Mouse (Mus musculus) kidney, embryonic 16.5 days (tissue): Measurements from ENCODE around the gene Ctnnd2. TPM values are rescaled to one million over a fixed set of nuclear protein-coding genes. Genes with fewer than 3 reads are reported as not detected.

Source experiments
- ATAC-seq: fragments of 200-750 bp; cut with Nextera tagmentation; 2 replicates; pipeline ENCODE4 v1.8.0; 2017; ENCODE audit warnings: moderate TSS enrichment; ENCODE audit not compliant: low FRiP score, low TSS enrichment
- H3K27ac ChIP-seq: fragments of 300-500 bp; sonication (generic); 2 replicates; pipeline ENCODE4 v1.5.1; 2014; ENCODE audit warnings: low read length
- H3K27me3 ChIP-seq: fragments of 300-500 bp; sonication (generic); 2 replicates; pipeline ENCODE4 v1.6.1; 2014; ENCODE audit warnings: low read length, control low read depth, mixed read lengths; ENCODE audit not compliant: insufficient read depth
- H3K36me3 ChIP-seq: fragments of 300-500 bp; sonication (generic); 2 replicates; pipeline ENCODE4 v1.6.1; 2014; ENCODE audit warnings: low read length, control low read depth, mixed read lengths; ENCODE audit not compliant: insufficient read depth
- H3K4me1 ChIP-seq: fragments of 300-500 bp; sonication (generic); 2 replicates; pipeline ENCODE4 v1.6.1; 2014; ENCODE audit warnings: low read length, control low read depth, mixed read lengths; ENCODE audit not compliant: insufficient read depth
- H3K4me2 ChIP-seq: fragments of 300-500 bp; sonication (generic); replicated peaks from 2 replicates; pipeline ENCODE4 v1.6.1; 2014; ENCODE audit warnings: low read depth, low read length
- H3K4me3 ChIP-seq: fragments of 300-500 bp; sonication (generic); 2 replicates; pipeline ENCODE4 v1.5.1; 2014; ENCODE audit warnings: mild to moderate bottlenecking, low read length
- H3K9ac ChIP-seq: fragments of 300-500 bp; sonication (generic); replicated peaks from 2 replicates; pipeline ENCODE4 v1.6.1; 2014; ENCODE audit warnings: low read length
- H3K9me3 ChIP-seq: fragments of 300-500 bp; sonication (generic); 2 replicates; pipeline ENCODE4 v1.6.1; 2016; ENCODE audit warnings: low read length, control low read depth
- WGBS: fragments of 180-500 bp; shearing (Covaris S2); extraction: QIAGEN DNeasy Blood & Tissue Kit; methylation state at CpG from one replicate; pipeline ENCODE4 v1.1.7; 2014; 5-methylcytosine and 5-hydroxymethylcytosine counted together
- polyA plus RNA-seq: library from polyadenylated mRNA; unstranded; fragments of >200 nt; fragmentation: Nextera tagmentation; extraction: Ambion mirVana; gene quantifications from 2 replicates; pipeline ENCODE4 v1.2.1, GENCODE M21; 2015

Ctnnd2 gene
- polyA plus RNA-seq, 1 experiment from 2014 or later = 3.6 TPM

DNA sequence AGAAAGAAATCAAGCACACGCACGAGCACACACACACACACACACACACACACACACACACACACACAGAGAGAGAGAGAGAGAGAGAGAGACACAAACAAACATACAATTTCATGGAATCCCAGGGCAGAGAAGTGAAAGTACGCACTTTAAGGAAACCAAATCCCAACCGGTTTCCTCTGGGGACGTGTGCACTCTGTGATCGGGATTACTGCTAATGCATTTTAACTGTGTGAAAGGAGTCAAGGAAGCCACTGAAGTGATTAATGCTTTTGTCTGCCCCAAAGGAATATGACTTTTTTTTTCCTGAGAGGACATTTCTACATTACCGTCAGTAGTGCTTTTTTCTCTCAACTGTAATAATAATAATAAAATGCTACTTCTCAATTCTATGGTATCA lies 443.1 kb downstream of the Ctnnd2 start:
- no peaks in the 10 kb centered on the region for H3K9me3 ChIP-seq
- no peaks in the 10 kb centered on the region for H3K27me3 ChIP-seq
- H3K36me3 ChIP-seq = no peaks in the 10 kb centered on the region
- no peak overlapping the region for H3K27ac ChIP-seq
- 53% methylated on average over 7 of the region's 7 CpGs for WGBS
- H3K9ac ChIP-seq = no peak overlapping the region
- no peaks in the 10 kb centered on the region for H3K4me1 ChIP-seq
- H3K4me2 ChIP-seq = no peak overlapping the region
- H3K4me3 ChIP-seq = no peak overlapping the region
- no peak for ATAC-seq

DNA sequence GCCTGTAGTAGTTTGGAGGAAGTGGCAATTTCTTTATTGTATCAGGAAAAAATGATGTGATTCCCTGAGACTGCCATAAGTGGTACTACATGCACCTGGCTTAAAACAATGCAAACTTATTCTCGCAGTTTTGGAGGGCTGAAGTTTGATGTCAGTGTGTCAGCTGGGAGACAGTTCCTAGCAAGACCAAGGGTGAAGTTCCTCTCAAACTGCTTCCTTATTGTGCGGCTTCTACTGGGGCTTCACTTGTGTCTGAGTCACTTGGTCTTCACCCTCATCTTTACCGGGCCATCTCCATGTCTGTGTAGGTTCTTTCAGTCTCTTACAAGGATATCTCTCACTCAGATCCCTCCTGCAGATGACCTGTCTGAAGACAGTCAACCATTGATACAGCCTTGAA lies 444.5 kb downstream of the Ctnnd2 start:
- no peak overlapping the region for H3K4me3 ChIP-seq
- no peak overlapping the region for H3K9ac ChIP-seq
- H3K4me2 ChIP-seq = no peak overlapping the region
- H3K27ac ChIP-seq = no peak overlapping the region
- no peaks in the 10 kb centered on the region for H3K4me1 ChIP-seq
- H3K27me3 ChIP-seq = no peaks in the 10 kb centered on the region
- H3K9me3 ChIP-seq = no peaks in the 10 kb centered on the region
- H3K36me3 ChIP-seq = no peaks in the 10 kb centered on the region
- 88% methylated on average over 3 of the region's 3 CpGs for WGBS
- ATAC-seq = no peak

DNA sequence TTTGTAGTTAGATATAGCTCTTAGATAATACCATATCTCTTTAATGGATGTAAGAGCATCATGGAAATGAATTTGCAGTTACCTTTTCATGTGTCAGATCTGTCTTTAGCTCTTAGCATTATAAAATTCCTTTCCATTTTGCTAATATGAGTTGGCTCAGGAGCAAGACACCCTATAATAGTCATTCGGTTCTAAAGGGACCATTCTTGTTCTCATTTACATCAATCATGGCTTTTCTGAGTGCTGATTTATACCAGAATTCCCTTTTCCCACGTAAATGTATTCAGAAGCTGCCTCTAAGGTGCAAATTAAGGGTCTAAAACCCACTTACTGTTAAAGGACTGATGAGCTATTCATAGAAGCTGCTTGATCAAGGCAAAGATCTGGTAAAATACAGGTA lies 445.5 kb downstream of the Ctnnd2 start:
- no peak for ATAC-seq
- Histone ChIP-seq H3K27ac (no peak overlapping the region), H3K9ac (no peak overlapping the region), H3K9me3 (no peaks in the 10 kb centered on the region), H3K4me1 (no peaks in the 10 kb centered on the region), H3K36me3 (no peaks in the 10 kb centered on the region), H3K4me3 (no peak overlapping the region), H3K27me3 (no peaks in the 10 kb centered on the region), H3K4me2 (no peak overlapping the region)
- WGBS = 72% methylated on average over 2 of the region's 2 CpGs

DNA sequence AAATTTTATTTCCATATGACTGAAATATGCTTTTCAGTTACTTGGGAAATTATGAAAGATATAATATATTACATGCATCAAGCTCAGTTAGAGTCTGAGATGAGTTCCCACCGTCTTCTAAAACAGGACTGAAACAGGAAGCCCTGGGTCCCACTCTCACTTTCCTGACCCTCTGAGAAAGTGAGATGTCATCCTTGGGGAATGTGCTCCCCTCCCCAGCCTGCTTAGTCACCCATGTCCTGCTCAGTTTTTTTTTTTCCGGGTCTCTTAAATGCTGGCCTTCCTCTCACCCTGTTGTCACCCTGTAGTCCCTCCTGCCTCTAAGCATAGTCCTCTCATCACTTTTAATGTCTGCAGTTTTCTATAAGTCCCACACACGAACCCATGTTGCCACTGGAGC lies 456.1 kb downstream of the Ctnnd2 start:
- Histone ChIP-seq H3K4me2 (no peak overlapping the region), H3K4me3 (no peak overlapping the region), H3K27me3 (no peaks in the 10 kb centered on the region), H3K4me1 (0 out of 2 replicates have a peak, but pooled peaks cover 6% of the 10 kb centered on the region), H3K36me3 (no peaks in the 10 kb centered on the region), H3K27ac (no peak overlapping the region), H3K9me3 (no peaks in the 10 kb centered on the region), H3K9ac (no peak overlapping the region)
- 17% methylated on average over 3 of the region's 3 CpGs for WGBS
- ATAC-seq = peak; percentile 69; the same call in 1 of the 2 replicates

DNA sequence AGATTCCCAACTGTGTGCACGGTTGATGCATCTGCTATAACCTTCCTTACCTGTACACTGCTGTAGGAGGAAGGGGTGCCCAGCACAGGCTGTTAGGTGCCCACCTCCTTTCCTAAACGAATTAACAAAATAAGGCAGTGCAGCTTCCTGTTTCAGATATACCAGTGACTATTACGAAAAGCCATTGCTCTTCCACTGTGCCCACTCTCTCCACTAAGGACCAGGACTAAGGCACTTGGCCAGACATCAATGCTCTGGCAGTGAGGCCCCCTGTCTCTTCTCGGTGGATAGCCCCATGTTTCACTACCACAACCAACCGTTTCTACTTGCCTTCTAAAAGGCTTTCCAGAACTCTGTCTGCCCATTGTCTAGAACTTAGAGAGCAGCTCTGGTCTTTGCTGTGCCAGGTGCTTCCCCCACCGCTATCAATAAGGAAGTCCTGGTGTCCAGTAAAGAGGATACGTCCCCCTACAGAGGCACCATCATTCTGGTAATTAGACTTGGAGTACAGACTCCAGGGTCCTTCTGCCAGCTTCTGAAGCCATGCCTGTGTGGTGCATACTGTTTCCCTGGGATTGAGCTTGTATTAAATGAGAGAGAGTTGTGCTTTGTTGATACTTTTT lies 459.8 kb downstream of the Ctnnd2 start:
- WGBS = 78% methylated on average over 7 of the region's 7 CpGs

DNA sequence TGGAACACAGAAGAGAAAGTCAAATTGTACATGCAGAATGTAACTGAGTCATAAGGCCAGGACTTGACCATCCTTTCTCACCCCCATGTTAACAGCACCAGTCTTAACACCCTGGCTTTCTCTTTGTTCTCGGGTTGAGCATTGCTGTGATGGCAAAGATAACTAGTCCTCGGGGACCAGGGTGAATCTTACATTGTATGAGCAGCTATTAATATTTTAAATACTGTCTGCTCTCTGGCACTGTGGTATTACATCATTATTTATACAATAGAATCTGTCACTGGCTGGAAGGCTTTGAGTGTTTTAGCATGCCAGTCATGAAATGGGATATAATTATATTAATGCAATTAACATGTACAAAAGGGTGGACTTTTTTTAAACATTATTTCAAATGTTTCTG lies 461.5 kb downstream of the Ctnnd2 start:
- no peaks in the 10 kb centered on the region for H3K36me3 ChIP-seq
- no peak overlapping the region for H3K27ac ChIP-seq
- H3K4me1 ChIP-seq = no peaks in the 10 kb centered on the region
- H3K9me3 ChIP-seq = no peaks in the 10 kb centered on the region
- no peak for ATAC-seq
- 25% methylated on average over 2 of the region's 2 CpGs for WGBS
- H3K9ac ChIP-seq = no peak overlapping the region
- no peak overlapping the region for H3K4me2 ChIP-seq
- H3K27me3 ChIP-seq = no peaks in the 10 kb centered on the region
- H3K4me3 ChIP-seq = no peak overlapping the region

More for the DNA sequence above, 459.8 kb downstream of the Ctnnd2 start:
- Histone ChIP-seq H3K36me3 (no peaks in the 10 kb centered on the region), H3K9me3 (no peaks in the 10 kb centered on the region), H3K4me2 (no peak overlapping the region), H3K27me3 (no peaks in the 10 kb centered on the region), H3K4me1 (0 out of 2 replicates have a peak, but pooled peaks cover 6% of the 10 kb centered on the region), H3K27ac (no peak overlapping the region), H3K9ac (no peak overlapping the region), H3K4me3 (no peak overlapping the region)
- ATAC-seq = no peak

DNA sequence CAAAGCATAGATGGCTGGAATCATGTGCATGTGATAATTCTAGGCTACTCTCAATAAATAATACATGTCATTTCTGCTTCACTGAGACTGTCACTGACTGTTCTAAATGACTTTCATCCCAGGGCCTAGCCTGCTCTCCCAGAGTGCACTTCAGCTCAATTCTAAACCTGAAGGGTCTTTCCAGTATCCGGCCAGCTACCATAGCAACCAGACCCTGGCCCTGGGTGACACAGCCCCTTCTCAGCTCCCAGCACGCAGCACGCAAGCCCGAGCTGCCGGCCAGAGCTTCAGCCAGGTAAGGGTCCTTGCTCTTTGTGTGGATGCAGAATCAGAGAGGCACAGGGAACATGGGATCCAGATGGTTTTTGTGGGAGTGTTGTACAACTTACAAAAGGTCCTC lies 462.1 kb downstream of the Ctnnd2 start:
- Histone ChIP-seq H3K4me3 (no peak overlapping the region), H3K36me3 (no peaks in the 10 kb centered on the region), H3K9ac (no peak overlapping the region), H3K9me3 (no peaks in the 10 kb centered on the region), H3K27ac (no peak overlapping the region), H3K27me3 (no peaks in the 10 kb centered on the region), H3K4me1 (no peaks in the 10 kb centered on the region), H3K4me2 (no peak overlapping the region)
- 41% methylated on average over 5 of the region's 5 CpGs for WGBS
- ATAC-seq = no peak

DNA sequence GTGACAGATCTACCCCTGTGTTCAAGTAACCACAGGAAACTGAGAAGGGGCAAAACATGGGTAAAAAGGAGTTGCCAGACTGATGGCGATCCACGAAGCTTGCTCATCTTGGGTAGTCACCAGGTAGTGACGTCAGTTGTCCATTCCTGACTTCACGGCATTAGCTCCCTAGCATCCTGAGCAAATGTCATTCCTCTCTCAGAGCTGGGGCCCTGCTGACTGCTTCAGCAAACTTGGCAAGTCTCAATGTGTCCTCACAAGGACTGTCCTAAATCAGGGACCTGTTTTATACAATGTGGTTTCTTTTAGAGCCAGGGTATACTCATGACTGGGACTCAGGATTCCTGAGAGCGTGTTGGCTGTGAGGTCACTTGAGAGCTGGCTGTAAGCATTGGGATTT lies 468.3 kb downstream of the Ctnnd2 start:
- H3K4me1 ChIP-seq = no peaks in the 10 kb centered on the region
- H3K4me3 ChIP-seq = no peak overlapping the region
- WGBS = 90% methylated on average over 5 of the region's 5 CpGs
- no peak overlapping the region for H3K27ac ChIP-seq
- 0 out of 2 replicates have a peak, but pooled peaks cover 3% of the 10 kb centered on the region for H3K27me3 ChIP-seq
- no peaks in the 10 kb centered on the region for H3K9me3 ChIP-seq
- H3K9ac ChIP-seq = no peak overlapping the region
- no peaks in the 10 kb centered on the region for H3K36me3 ChIP-seq
- H3K4me2 ChIP-seq = no peak overlapping the region
- ATAC-seq = no peak

DNA sequence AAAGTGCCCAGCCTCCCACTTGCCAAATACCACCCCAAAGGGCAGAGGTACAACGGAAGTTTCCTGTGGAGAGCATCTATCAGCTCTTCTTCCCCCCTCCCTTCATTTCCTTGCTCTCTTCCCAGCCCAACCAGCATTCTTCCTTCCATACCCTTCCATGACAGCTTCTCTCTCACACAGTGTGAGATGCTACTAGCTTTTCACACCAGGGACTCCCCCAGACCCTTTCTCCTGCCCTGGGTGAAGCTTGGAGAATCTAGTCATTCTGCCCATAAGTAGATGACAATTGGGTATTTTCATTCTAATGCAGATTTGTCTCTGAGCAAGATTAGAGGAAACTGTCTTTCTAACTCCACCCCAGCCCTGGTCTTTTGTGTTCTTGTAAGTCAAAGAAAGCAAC lies 473.3 kb downstream of the Ctnnd2 start:
- no peak overlapping the region for H3K9ac ChIP-seq
- H3K36me3 ChIP-seq = no peaks in the 10 kb centered on the region
- H3K9me3 ChIP-seq = no peaks in the 10 kb centered on the region
- WGBS = 55% methylated on average over 1 of the region's 1 CpGs
- H3K4me1 ChIP-seq = peaks cover 8% of the 10 kb centered on the region; the same call in 1 of the 2 replicates
- no peak overlapping the region for H3K27ac ChIP-seq
- H3K4me3 ChIP-seq = no peak overlapping the region
- no peak for ATAC-seq
- H3K4me2 ChIP-seq = no peak overlapping the region
- H3K27me3 ChIP-seq = peaks cover 24% of the 10 kb centered on the region

DNA sequence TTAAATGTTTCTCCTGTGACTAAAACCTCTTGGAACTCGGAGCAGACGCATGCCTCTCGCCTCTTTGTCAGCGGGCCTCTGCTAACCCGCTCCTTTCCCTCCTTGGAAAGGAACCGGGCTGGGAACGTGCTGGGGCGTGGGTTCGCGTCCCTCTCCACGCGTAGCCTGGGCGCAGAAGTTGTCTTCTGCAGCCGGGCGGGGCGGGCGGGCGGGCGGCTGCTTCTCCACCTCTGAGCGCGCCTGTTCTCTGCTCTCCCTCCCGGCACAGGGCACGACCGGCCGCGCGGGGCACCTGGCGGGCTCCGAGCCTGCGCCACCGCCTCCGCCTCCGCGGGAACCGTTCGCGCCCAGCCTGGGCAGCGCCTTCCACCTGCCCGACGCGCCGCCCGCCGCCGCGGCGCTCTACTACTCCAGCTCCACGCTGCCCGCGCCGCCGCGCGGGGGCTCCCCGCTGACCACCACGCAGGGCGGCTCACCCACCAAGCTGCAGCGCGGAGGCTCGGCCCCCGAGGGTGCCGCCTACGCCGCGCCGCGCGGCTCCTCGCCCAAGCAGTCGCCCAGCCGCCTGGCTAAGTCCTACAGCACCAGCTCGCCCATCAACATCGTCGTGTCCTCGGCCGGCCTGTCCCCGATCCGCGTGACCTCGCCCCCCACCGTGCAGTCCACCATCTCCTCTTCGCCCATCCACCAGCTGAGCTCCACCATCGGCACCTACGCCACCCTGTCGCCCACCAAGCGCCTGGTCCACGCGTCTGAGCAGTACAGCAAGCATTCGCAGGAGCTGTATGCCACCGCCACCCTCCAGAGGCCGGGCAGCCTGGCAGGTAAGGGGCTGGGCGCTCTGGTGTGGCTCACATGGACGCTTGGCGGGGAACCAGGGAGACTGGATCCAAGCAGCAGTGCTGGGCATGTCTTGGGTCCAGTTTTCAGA lies 474.4 kb downstream of the Ctnnd2 start:
- no peak overlapping the region for H3K27ac ChIP-seq
- ATAC-seq = peak; percentile 87

More for the DNA sequence above, 474.4 kb downstream of the Ctnnd2 start:
- Histone ChIP-seq H3K4me1 (peaks cover 8% of the 10 kb centered on the region; the same call in 1 of the 2 replicates), H3K36me3 (no peaks in the 10 kb centered on the region), H3K4me3 (peak overlapping the region; percentile 58), H3K27me3 (peaks cover 24% of the 10 kb centered on the region), H3K4me2 (peak overlapping the region; percentile 94), H3K9ac (peak overlapping the region; percentile 68), H3K9me3 (no peaks in the 10 kb centered on the region)
- under 1% methylated on average over 72 of the region's 94 CpGs for WGBS
